Mouse (Mus musculus): Measurements from ENCODE around the gene Dennd6a.

GRCm38 (mm10) chr14:26667991-26668370 is 94.3 kb downstream of the Dennd6a start:
- no peak for TF ChIP-seq CTCF (IDR thresholded peaks at IDR 0.05; ENCODE audit: low read depth, low read length)
- no peak for TF ChIP-seq GATA1 (IDR thresholded peaks at IDR 0.05; ENCODE audit: borderline replicate concordance, low read length)
- no peak for TF ChIP-seq POLR2AphosphoS5 (IDR thresholded peaks at IDR 0.05; ENCODE audit: insufficient replicate concordance, low read depth, low read length)
- TF ChIP-seq TAL1 (conservative IDR thresholded peaks at IDR 0.05; ENCODE audit: low read depth, low read length) = no peak
